Mouse (Mus musculus) midbrain, embryonic 14.5 days (tissue): ENCODE measurements around the gene Sned1. TPM values are rescaled to one million over a fixed set of nuclear protein-coding genes. Genes with fewer than 3 reads are reported as not detected.

ENCODE experiments used
- ATAC-seq: fragments of 200-750 bp; cut with Nextera tagmentation; 2 replicates; pipeline ENCODE4 v1.8.0; 2017; ENCODE audit warnings: moderate number of reproducible peaks, moderate library complexity; ENCODE audit not compliant: low FRiP score, low TSS enrichment
- DNase-seq: peaks from one replicate; pipeline ENCODE4 v3.0.0-alpha.2; 2015
- H3K27ac ChIP-seq: fragments of 300-500 bp; sonication (generic); replicated peaks from 2 replicates; pipeline ENCODE4 v1.5.1; 2014; ENCODE audit warnings: mild to moderate bottlenecking, low read depth, low read length, moderate library complexity
- H3K27me3 ChIP-seq: fragments of 300-500 bp; sonication (generic); 2 replicates; pipeline ENCODE4 v1.6.1; 2014; ENCODE audit warnings: low read length, control low read depth, mixed read lengths; ENCODE audit not compliant: control insufficient read depth, insufficient read depth
- H3K36me3 ChIP-seq: fragments of 300-500 bp; sonication (generic); 2 replicates; pipeline ENCODE4 v1.6.1; 2014; ENCODE audit warnings: low read length, control low read depth; ENCODE audit not compliant: control insufficient read depth, insufficient read depth
- H3K4me1 ChIP-seq: fragments of 300-500 bp; sonication (generic); 2 replicates; pipeline ENCODE4 v1.6.1; 2014; ENCODE audit warnings: mild to moderate bottlenecking, antibody characterized with exemption, low read length, control low read depth; ENCODE audit not compliant: control insufficient read depth, insufficient read depth
- H3K4me2 ChIP-seq: fragments of 300-500 bp; sonication (generic); 2 replicates; pipeline ENCODE4 v1.6.1; 2014; ENCODE audit warnings: mild to moderate bottlenecking, low read length, moderate library complexity
- H3K4me3 ChIP-seq: fragments of 300-500 bp; sonication (generic); replicated peaks from 2 replicates; pipeline ENCODE4 v1.5.1; 2014; ENCODE audit warnings: low read depth, low read length
- H3K9ac ChIP-seq: fragments of 300-500 bp; sonication (generic); replicated peaks from 2 replicates; pipeline ENCODE4 v1.6.1; 2014; ENCODE audit warnings: mild to moderate bottlenecking, low read length, moderate library complexity
- H3K9me3 ChIP-seq: fragments of 300-500 bp; sonication (generic); 2 replicates; pipeline ENCODE4 v1.6.1; 2016; ENCODE audit warnings: low read length, control low read depth, mixed read lengths; ENCODE audit not compliant: control insufficient read depth
- WGBS: fragments of 180-500 bp; shearing (Covaris S2); extraction: QIAGEN DNeasy Blood & Tissue Kit; methylation state at CpG from one replicate; pipeline ENCODE4 v1.1.7; 2014; 5-methylcytosine and 5-hydroxymethylcytosine counted together
- polyA plus RNA-seq: library from polyadenylated mRNA; unstranded; fragments of >200 nt; fragmentation: Nextera tagmentation; extraction: Ambion mirVana; gene quantifications from 2 replicates; pipeline ENCODE4 v1.2.1, GENCODE M21; 2014

The Sned1 gene
- polyA plus RNA-seq, 1 experiment from 2014 or later = 7.2 TPM

DNA sequence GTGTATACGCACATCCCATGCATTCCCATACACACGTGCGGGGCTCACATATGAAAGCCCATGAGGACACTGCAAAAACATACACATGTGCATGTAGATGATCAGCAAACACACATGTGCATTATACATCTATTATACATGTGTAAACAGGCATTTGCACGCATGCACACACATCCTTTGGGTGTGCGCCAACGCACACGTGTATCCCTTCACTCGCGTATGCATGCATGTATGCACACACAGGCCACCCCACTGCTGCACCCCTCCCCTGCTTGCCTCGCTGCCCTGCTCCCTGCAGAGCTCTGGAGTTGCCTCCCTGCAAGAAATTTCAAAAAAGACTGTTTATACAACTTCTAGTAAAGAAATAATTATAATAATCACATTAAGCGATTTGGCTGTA is 24.6 kb upstream of the Sned1 start:
- Histone ChIP-seq H3K27ac (no peak overlapping the region), H3K4me3 (no peak overlapping the region), H3K9ac (no peak overlapping the region), H3K4me2 (no peak overlapping the region), H3K9me3 (no peaks in the 10 kb centered on the region), H3K36me3 (no peaks in the 10 kb centered on the region), H3K27me3 (no peaks in the 10 kb centered on the region), H3K4me1 (peaks cover 17% of the 10 kb centered on the region; the same call in 1 of the 2 replicates)
- DNase-seq (no peak), ATAC-seq (no peak)
- WGBS = 87% methylated on average over 11 of the region's 11 CpGs

DNA sequence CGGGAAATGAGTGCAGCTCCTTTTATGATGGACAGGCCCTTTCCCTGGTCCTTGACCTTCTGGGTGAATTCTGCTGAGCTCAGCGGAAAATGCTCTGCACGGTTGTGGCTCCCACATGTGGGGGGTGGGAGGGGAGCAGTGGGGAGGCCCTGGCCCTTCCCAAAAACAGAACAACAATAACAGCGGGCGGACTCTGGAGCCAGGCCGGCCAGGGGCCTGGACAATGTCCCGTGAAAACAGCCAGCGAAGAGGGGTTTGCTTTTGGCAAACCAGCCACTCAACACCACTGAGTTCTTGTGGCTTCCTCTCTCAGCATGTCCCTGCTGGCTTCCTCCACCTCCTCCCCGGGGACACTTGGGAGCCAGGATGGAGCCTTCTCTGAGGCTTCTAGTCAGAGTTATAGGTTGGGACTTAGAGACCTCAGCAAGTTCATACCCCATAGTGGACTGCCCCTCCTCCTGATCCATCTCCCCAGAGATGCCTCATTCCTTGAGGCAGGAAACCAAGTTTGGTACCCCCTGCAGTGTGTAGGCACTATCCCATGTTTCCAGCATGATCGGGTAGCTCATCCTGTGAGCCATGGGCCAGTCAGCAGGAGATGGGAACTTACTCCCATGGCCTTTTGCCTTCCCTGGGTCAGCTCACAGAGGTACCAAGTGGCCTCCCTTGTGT is 24.0 kb upstream of the Sned1 start:
- Histone ChIP-seq H3K4me2 (no peak overlapping the region), H3K27ac (no peak overlapping the region), H3K36me3 (no peaks in the 10 kb centered on the region), H3K9me3 (no peaks in the 10 kb centered on the region), H3K27me3 (no peaks in the 10 kb centered on the region), H3K9ac (no peak overlapping the region), H3K4me3 (no peak overlapping the region), H3K4me1 (peaks cover 17% of the 10 kb centered on the region; the same call in 1 of the 2 replicates)
- ATAC-seq (no peak), DNase-seq (no peak)
- 47% methylated on average over 10 of the region's 10 CpGs for WGBS

DNA sequence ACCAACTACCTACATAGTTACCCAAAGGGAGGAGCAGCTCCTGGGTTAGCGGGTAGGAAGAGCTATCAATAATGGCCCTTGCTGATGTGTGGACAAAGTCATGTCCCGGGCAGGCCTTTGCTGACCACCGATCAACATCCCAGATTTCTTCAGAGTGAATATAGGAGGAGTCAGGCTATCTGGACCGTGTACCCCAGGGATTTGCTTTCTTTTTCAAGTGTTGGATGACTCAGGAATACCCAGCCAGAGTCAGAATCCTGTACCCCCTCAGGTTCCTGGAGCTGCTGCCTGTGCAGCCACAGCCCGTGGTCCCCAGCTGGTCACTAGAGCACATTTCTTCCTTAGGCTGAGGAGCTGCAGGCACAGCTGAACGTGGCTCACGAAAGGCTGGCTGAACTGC is 23.2 kb upstream of the Sned1 start:
- Histone ChIP-seq H3K27me3 (no peaks in the 10 kb centered on the region), H3K4me3 (no peak overlapping the region), H3K4me1 (peaks cover 17% of the 10 kb centered on the region; the same call in 1 of the 2 replicates), H3K36me3 (no peaks in the 10 kb centered on the region), H3K9me3 (no peaks in the 10 kb centered on the region), H3K27ac (no peak overlapping the region), H3K9ac (no peak overlapping the region), H3K4me2 (no peak overlapping the region)
- DNase-seq (no peak), ATAC-seq (no peak)
- 92% methylated on average over 7 of the region's 7 CpGs for WGBS

DNA sequence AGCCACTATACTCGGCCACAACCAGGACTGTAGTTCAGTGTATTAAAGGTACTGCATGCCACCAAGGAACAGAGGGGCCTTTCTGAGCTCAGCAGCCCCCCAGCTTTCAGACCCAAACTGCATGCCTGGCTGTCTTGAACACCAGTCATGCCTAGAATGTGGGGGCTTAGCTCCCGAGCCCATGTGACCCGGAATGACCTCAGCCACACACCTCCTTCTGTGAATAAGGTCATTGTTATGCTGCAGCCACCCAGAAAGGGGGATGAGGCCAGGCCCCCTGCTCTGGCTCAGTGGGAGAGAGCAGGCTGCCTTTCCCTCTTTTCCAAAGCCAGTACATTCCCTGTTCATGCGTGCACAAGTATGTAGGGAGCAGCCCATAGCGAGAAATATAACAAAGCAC is 21.0 kb upstream of the Sned1 start:
- WGBS = 30% methylated on average over 5 of the region's 5 CpGs
- no peak overlapping the region for H3K4me2 ChIP-seq
- no peak overlapping the region for H3K9ac ChIP-seq
- H3K27me3 ChIP-seq = no peaks in the 10 kb centered on the region
- H3K36me3 ChIP-seq = no peaks in the 10 kb centered on the region
- DNase-seq (no peak), ATAC-seq (no peak)
- peaks cover 16% of the 10 kb centered on the region; the same call in 1 of the 2 replicates for H3K4me1 ChIP-seq
- no peak overlapping the region for H3K27ac ChIP-seq
- H3K4me3 ChIP-seq = no peak overlapping the region
- no peaks in the 10 kb centered on the region for H3K9me3 ChIP-seq

DNA sequence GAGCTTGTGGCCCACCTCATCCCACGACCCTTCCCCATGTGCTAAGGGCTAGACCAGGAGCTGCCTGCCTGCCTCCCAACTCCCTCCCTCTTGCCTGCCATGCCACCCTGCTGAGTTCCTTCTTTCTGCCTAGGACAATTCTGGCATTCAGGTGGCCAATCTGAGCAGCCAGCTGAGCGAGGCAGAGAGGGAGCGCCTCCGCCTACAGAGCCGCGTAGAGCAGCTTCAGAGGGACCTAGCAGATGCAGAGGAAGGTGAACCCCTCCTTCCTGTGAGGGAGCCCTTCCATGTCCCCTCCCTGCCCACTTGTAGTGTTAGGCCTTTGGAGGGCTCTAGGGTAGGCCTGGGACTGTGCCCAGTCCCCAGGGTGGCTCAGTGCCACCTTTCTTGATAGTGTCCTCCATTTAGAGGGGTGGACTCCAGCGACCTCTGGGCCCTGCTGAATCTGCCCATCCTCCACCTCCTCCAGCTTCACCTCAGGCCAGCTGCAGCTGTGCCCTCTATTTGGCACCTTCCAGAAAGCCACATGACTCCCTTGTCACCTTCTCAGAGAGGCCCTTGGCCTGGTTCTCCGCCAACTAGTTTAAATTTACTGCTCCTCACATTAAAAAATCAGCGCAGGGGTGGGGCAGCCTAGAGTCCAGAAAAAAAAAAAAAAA is 18.7 kb upstream of the Sned1 start:
- Histone ChIP-seq H3K4me3 (no peak overlapping the region), H3K36me3 (no peaks in the 10 kb centered on the region), H3K9me3 (no peaks in the 10 kb centered on the region), H3K4me1 (no peaks in the 10 kb centered on the region), H3K9ac (no peak overlapping the region), H3K27ac (no peak overlapping the region), H3K4me2 (no peak overlapping the region), H3K27me3 (no peaks in the 10 kb centered on the region)
- DNase-seq (no peak), ATAC-seq (no peak)
- WGBS = 63% methylated on average over 9 of the region's 9 CpGs

DNA sequence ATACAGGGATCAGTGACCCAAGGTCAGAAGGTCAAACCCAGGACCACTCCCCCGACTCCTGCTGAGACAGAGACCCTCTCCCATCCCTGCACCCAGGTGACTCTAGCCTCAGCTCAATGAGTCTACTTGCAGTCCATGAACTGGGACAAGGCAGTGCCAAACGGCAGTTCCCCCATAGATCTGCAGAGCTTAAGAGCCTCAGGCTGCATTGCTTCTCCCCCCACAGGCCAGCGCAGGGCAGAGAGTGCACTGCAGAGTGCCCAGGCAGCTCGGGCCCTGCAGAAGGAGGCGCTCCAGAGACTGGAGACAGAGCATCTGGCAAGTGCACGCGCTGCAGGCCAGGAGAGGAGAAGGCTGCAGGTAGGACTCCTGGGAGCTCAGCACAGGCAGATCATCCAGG is 18.1 kb upstream of the Sned1 start:
- no peak for ATAC-seq
- Histone ChIP-seq H3K36me3 (no peaks in the 10 kb centered on the region), H3K27me3 (no peaks in the 10 kb centered on the region), H3K9me3 (no peaks in the 10 kb centered on the region), H3K9ac (no peak overlapping the region), H3K27ac (no peak overlapping the region), H3K4me1 (no peaks in the 10 kb centered on the region), H3K4me2 (no peak overlapping the region), H3K4me3 (no peak overlapping the region)
- no peak for DNase-seq
- 45% methylated on average over 7 of the region's 7 CpGs for WGBS

DNA sequence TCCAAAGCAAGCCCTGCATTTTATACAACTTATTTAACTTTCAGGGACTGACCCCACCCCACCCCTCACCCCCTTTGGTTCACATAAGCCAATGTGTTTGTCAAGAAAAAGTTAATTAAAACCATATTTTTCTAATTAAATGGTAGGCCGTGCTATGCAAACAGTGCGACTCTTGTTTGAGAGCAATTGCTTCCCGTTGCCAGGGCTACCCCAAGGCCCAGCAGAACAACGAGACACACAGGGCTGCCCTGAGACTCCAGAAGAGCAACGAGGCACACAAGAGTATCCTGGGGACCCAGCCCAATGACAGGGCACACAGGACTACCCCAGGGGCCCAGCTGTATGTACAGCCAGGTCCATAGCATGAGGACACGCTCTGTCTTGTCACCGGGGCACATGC is 14.9 kb upstream of the Sned1 start:
- DNase-seq (no peak), ATAC-seq (no peak)
- no peak overlapping the region for H3K4me3 ChIP-seq
- no peak overlapping the region for H3K27ac ChIP-seq
- no peaks in the 10 kb centered on the region for H3K9me3 ChIP-seq
- no peak overlapping the region for H3K9ac ChIP-seq
- H3K36me3 ChIP-seq = no peaks in the 10 kb centered on the region
- no peaks in the 10 kb centered on the region for H3K27me3 ChIP-seq
- no peak overlapping the region for H3K4me2 ChIP-seq
- WGBS = 71% methylated on average over 7 of the region's 7 CpGs
- H3K4me1 ChIP-seq = peaks cover 6% of the 10 kb centered on the region

DNA sequence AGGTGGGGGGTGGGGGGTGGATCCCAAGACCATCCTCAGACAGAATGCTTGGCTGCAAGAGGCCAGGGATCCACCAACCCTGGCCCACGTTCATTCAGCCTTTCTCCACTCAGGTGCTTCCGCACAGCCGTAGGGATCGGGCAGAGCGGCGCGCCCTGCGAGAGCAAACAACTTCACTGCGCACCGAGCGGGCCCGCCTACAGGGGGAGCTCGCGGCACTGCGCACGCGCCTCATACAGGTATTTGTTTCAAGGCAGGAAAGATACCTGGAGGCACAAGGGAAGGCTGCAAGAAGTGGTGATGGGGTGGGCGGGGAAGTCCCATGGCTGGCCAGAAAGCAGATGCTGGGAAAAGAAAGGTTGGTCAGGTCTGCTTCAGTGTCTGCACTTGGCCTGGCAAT is 11.7 kb upstream of the Sned1 start:
- Histone ChIP-seq H3K27me3 (no peaks in the 10 kb centered on the region), H3K4me2 (no peak overlapping the region), H3K36me3 (no peaks in the 10 kb centered on the region), H3K4me1 (peaks cover 6% of the 10 kb centered on the region), H3K9me3 (no peaks in the 10 kb centered on the region), H3K4me3 (no peak overlapping the region), H3K27ac (no peak overlapping the region), H3K9ac (no peak overlapping the region)
- ATAC-seq (no peak), DNase-seq (peak; percentile 56)
- 8% methylated on average over 18 of the region's 18 CpGs for WGBS

DNA sequence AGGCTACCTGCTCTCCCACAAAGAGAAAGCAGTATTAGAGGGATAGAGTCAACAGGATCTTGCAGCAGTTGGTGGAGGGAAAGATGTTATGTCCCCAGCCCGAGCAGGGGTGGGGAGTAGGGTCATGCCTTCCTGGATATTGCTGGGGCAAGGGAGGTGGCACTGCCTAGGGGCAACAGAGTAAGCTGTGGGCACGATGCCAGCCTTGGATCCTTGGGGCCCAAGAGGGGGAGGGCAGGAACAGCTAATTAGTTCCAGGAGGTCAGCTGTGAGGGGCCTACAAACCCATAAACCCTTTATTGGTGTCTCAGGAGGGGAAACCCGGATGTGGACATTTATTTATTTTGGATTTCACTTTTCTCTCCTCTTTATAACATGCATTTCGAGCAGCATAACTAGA is 10.4 kb upstream of the Sned1 start:
- Histone ChIP-seq H3K27ac (no peak overlapping the region), H3K4me2 (no peak overlapping the region), H3K4me3 (no peak overlapping the region), H3K9me3 (no peaks in the 10 kb centered on the region), H3K27me3 (no peaks in the 10 kb centered on the region), H3K4me1 (peaks cover 6% of the 10 kb centered on the region), H3K36me3 (no peaks in the 10 kb centered on the region), H3K9ac (no peak overlapping the region)
- DNase-seq (no peak), ATAC-seq (no peak)
- 57% methylated on average over 4 of the region's 4 CpGs for WGBS
